Mouse (Mus musculus) natural killer cell, adult 2 months (primary cell): ENCODE data around the gene Olfr177.

Source experiments
- DNase-seq, 2 experiments: peaks; one replicate each; pipeline ENCODE4 v3.0.0; 2022; ENCODE audit warnings: low spot score in 2 of 2

The Olfr177 gene

GRCm38 (mm10) chr16:58874668-58875067, at the start of gene Olfr177:
Gene Olfr177, minus strand, starts transcription at chr16:58874768.
- no peak for DNase-seq

- DNase-seq = no peak
Measured at GRCm38 (mm10) chr16:58891963-58892362, 17.4 kb upstream of the Olfr177 start, which contains the start of gene Olfr178. Gene Olfr178, minus strand, starts transcription at chr16:58892063.

- no peak for DNase-seq
Measured at GRCm38 (mm10) chr16:58884416-58884815, 9.8 kb upstream of the Olfr177 start.

GRCm38 (mm10) chr16:58861479-58861878, 13.1 kb downstream of the Olfr177 start:
- no peak for DNase-seq

GRCm38 (mm10) chr16:58860032-58860737, 14.4 kb downstream of the Olfr177 start:
- no peak for DNase-seq

- DNase-seq = no peak
Measured at GRCm38 (mm10) chr16:58826732-58827319, 47.7 kb downstream of the Olfr177 start, which contains the start of gene Olfr175-ps1. Gene Olfr175-ps1, minus strand, starts transcription at chr16:58826782.
